Mouse (Mus musculus) myocyte (in vitro differentiated cells): ENCODE measurements around the gene Dgkz. TPM values are rescaled to one million over a fixed set of nuclear protein-coding genes. Genes with fewer than 3 reads are reported as not detected.

ENCODE experiments used
- H3K27me3 ChIP-seq: one replicate; pipeline ENCODE4 v1.6.1; 2011; ENCODE audit not compliant: control insufficient read depth, insufficient read depth, insufficient read length
- H3K36me3 ChIP-seq: one replicate; pipeline ENCODE4 v1.6.1; 2011; ENCODE audit not compliant: control insufficient read depth, insufficient read depth
- H3K4me2 ChIP-seq: one replicate; pipeline ENCODE4 v1.6.1; 2011; ENCODE audit warnings: low read depth, control low read depth
- H3K4me3 ChIP-seq: one replicate; pipeline ENCODE4 v1.5.1; 2011; ENCODE audit warnings: mild to moderate bottlenecking, control low read depth, moderate library complexity
- H3K79me2 ChIP-seq: one replicate; pipeline ENCODE4 v1.6.1; 2011; ENCODE audit not compliant: control insufficient read depth, insufficient read depth
- H3ac ChIP-seq: one replicate; pipeline ENCODE4 v1.6.1; 2011; ENCODE audit not compliant: control insufficient read depth, insufficient read length
- CEBPB ChIP-seq: IDR thresholded peaks from 2 replicates; pipeline ENCODE4 v1.6.1; 2011; ENCODE audit warnings: mild to moderate bottlenecking, moderate library complexity; ENCODE audit not compliant: poor library complexity, insufficient read depth, severe bottlenecking
- E2F4 ChIP-seq: IDR thresholded peaks from one replicate; pipeline ENCODE4 v1.6.1; 2011; ENCODE audit warnings: mild to moderate bottlenecking, control low read depth, moderate library complexity; ENCODE audit not compliant: insufficient read depth
- MAX ChIP-seq: IDR thresholded peaks from one replicate; pipeline ENCODE4 v1.6.1; 2011; ENCODE audit warnings: low read depth, mild to moderate bottlenecking, control low read depth
- POLR2A ChIP-seq: IDR thresholded peaks from one replicate; pipeline ENCODE4 v1.6.1; 2011; ENCODE audit warnings: low read depth, mild to moderate bottlenecking, control low read depth, moderate library complexity; ENCODE audit not compliant: insufficient read length
- REST ChIP-seq: IDR thresholded peaks from one replicate; pipeline ENCODE4 v1.6.1; 2011; ENCODE audit warnings: mild to moderate bottlenecking, control low read depth, moderate library complexity; ENCODE audit not compliant: insufficient read depth, insufficient read length
- TCF12 ChIP-seq: IDR thresholded peaks from one replicate; pipeline ENCODE4 v1.6.1; 2011; ENCODE audit warnings: mild to moderate bottlenecking, control low read depth; ENCODE audit not compliant: poor library complexity, insufficient read depth, severe bottlenecking
- TCF3 ChIP-seq: IDR thresholded peaks from one replicate; pipeline ENCODE4 v1.6.1; 2011; ENCODE audit warnings: low read depth, control low read depth; ENCODE audit not compliant: insufficient read length
- USF1 ChIP-seq: IDR thresholded peaks from one replicate; pipeline ENCODE4 v1.6.1; 2011; ENCODE audit warnings: low read depth, mild to moderate bottlenecking, control low read depth, moderate library complexity
- polyA plus RNA-seq: library from polyadenylated mRNA; unstranded; fragments of >200 nt; fragmentation: generic; extraction: Trizol; gene quantifications from one replicate; pipeline ENCODE4 v1.2.1, GENCODE M21; 2012; ENCODE audit warnings: missing spikeins

Dgkz gene
- polyA plus RNA-seq, 1 experiment = 68.4 TPM

DNA sequence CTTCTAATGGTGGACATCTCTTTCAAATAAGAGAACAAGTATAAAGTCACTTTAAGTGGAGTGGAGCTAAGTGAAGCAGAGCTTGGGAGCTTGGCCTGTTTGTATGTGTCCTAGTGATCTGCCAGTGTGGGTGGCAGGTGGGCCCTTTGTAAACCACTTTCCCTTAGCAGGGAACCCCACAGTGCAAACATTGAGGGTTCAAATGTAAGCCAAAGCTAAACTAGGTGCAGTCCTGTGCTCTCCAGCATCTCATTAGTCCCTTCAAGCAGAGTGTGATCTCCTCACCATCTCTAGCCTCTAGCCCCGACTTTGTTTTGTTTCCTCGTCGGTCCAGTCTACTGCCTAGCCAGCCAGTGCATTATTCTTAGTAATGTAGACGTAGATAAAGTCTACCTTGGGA, 91.0 kb downstream of the Dgkz start:
- H3ac ChIP-seq = no peak overlapping the region
- TF ChIP-seq USF1 (no peak), TCF3 (no peak), E2F4 (no peak)
- H3K4me3 ChIP-seq = no peak overlapping the region
- H3K79me2 ChIP-seq = no peaks in the 10 kb centered on the region
- H3K36me3 ChIP-seq = peaks cover 27% of the 10 kb centered on the region
- H3K4me2 ChIP-seq = no peak overlapping the region
- H3K27me3 ChIP-seq = no peaks in the 10 kb centered on the region

DNA sequence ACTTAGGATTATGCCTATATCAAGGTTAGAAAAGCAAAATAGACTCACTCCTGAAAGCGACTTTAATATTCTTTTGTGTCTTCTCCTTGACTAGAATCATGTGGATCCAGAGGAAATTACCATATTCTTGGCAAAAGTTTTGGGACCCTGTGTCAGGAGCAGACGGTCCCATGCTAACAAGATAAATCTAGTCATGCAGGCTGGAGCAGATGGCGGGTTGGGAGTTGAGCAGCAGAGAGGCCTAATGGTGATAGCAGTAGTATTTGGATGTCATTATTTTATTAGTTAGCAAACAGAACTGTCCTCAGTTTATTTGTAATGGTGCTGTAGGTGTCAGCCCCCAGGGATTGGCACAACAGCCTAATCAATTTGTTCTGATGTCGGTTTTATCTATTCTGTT, 91.7 kb downstream of the Dgkz start:
- Histone ChIP-seq H3K79me2 (no peaks in the 10 kb centered on the region), H3K4me2 (no peak overlapping the region), H3K27me3 (no peaks in the 10 kb centered on the region), H3K4me3 (no peak overlapping the region), H3K36me3 (peaks cover 20% of the 10 kb centered on the region), H3ac (no peak overlapping the region)
- TF ChIP-seq E2F4 = no peak
- TF ChIP-seq CEBPB = no peak
- TF ChIP-seq MAX = no peak
- no peak for TF ChIP-seq POLR2A
- TF ChIP-seq REST = no peak
- no peak for TF ChIP-seq TCF12
- no peak for TF ChIP-seq USF1

Other genes starting within 250 kb of the Dgkz start
- gene Ambra1, start 245.7 kb downstream of the Dgkz start, polyA plus RNA-seq = 19.3 TPM
- 0.64 TPM for gene Chrm4, start 48.6 kb downstream of the Dgkz start, polyA plus RNA-seq
- gene Mdk, start 43.6 kb downstream of the Dgkz start, polyA plus RNA-seq = 0.29 TPM
- gene Gm9821, start 30.2 kb downstream of the Dgkz start, polyA plus RNA-seq = 4.7 TPM
- gene Creb3l1, start 48.6 kb upstream of the Dgkz start, polyA plus RNA-seq = 97.3 TPM
- 14.7 TPM for gene Phf21a, start 117.3 kb upstream of the Dgkz start, polyA plus RNA-seq